In genomic region chr17:24173423-24173822, GRCm38 (mm10) we compare ENCODE assay signal across 8 mouse cellular contexts. TPM values are rescaled to one million over a fixed set of nuclear protein-coding genes. Genes with fewer than 3 reads are reported as not detected.
DNase-seq lines count a peak whose midpoint lies in the region; ATAC-seq and TF ChIP-seq lines count a peak whose summit lies in the region.

No protein-coding gene starts in this region.

- TF ChIP-seq POLR2A in bone marrow, adult 2 months (IDR thresholded peaks at IDR 0.05; ENCODE audit: borderline replicate concordance, control insufficient read depth, low read depth, low read length) = no peak
- no peak for TF ChIP-seq POLR2A in embryonic fibroblast, embryonic 13.5 days (IDR thresholded peaks at IDR 0.05; ENCODE audit: low read depth, low read length)
- TF ChIP-seq POLR2A in spleen, adult 2 months (IDR thresholded peaks at IDR 0.05; ENCODE audit: low read depth, low read length) = no peak

- no peak overlapping the region for H3K4me3 ChIP-seq in forebrain, embryonic 13.5 days
- no peak overlapping the region for H3K4me3 ChIP-seq in forebrain, embryonic 16.5 days (replicated peaks; ENCODE audit: low read length)
- no peak overlapping the region for H3K4me3 ChIP-seq in bone marrow, adult 2 months (replicated peaks; ENCODE audit: control insufficient read depth, low read depth, low read length)
- H3K4me3 ChIP-seq in embryonic fibroblast, embryonic 13.5 days (ENCODE audit: insufficient read depth, low read length) = no peak overlapping the region
- H3K4me3 ChIP-seq in spleen, adult 2 months (ENCODE audit: extremely low read depth, insufficient read depth, insufficient read length) = no peak overlapping the region

- no peaks in the 10 kb centered on the region for H3K27me3 ChIP-seq in forebrain, embryonic 13.5 days
- H3K27me3 ChIP-seq in forebrain, embryonic 16.5 days (replicated peaks; ENCODE audit: control insufficient read depth, insufficient read depth, low read length) = no peaks in the 10 kb centered on the region
- H3K27me3 ChIP-seq in spleen, adult 2 months (ENCODE audit: control insufficient read depth, insufficient read depth, low read length) = no peaks in the 10 kb centered on the region

- peaks cover 9% of the 10 kb centered on the region for H3K4me1 ChIP-seq in forebrain, embryonic 13.5 days
- H3K4me1 ChIP-seq in forebrain, embryonic 16.5 days (replicated peaks; ENCODE audit: control insufficient read depth, insufficient read depth, low read length) = peaks cover 9% of the 10 kb centered on the region
- peaks cover 5% of the 10 kb centered on the region; the same call in 1 of the 2 replicates for H3K4me1 ChIP-seq in bone marrow, adult 2 months (ENCODE audit: control insufficient read depth, insufficient read depth, low read length)
- no peaks in the 10 kb centered on the region for H3K4me1 ChIP-seq in embryonic fibroblast, embryonic 13.5 days (ENCODE audit: control insufficient read depth, insufficient read depth, low read length)
- no peaks in the 10 kb centered on the region; the same call in 1 of the 2 replicates for H3K4me1 ChIP-seq in spleen, adult 2 months (ENCODE audit: control insufficient read depth, insufficient read depth, insufficient read length)

- no peaks in the 10 kb centered on the region for H3K9me3 ChIP-seq in forebrain, embryonic 13.5 days (replicated peaks)
- no peaks in the 10 kb centered on the region for H3K9me3 ChIP-seq in forebrain, embryonic 16.5 days (ENCODE audit: control insufficient read depth, low read length)

- WGBS in forebrain, embryonic 13.5 days = 2% methylated on average over 3 of the region's 3 CpGs
- 1% methylated on average over 3 of the region's 3 CpGs for WGBS in forebrain, embryonic 16.5 days
- 4% methylated on average over 3 of the region's 3 CpGs for WGBS in bone marrow, adult 2 months
- 11% methylated on average over 3 of the region's 3 CpGs for WGBS in spleen, adult 2 months

- H3K9ac ChIP-seq in forebrain, embryonic 13.5 days = peak overlapping the region; percentile 36; the same call in 1 of the 2 replicates
- H3K9ac ChIP-seq in forebrain, embryonic 16.5 days (replicated peaks; ENCODE audit: low read depth, low read length) = no peak overlapping the region

- DNase-seq in B cell, adult 2 months = peak; percentile 82 to 84
- DNase-seq in kidney, postnatal 36 days = peak; percentile 75 to 85
- DNase-seq in lung, postnatal 14 days = peak; percentile 78
- DNase-seq in spleen, adult 2 months (ENCODE audit: low read depth in 1 of 2, low spot score in 2 of 2) = peak; percentile 55 to 61

- no peaks in the 10 kb centered on the region for H3K36me3 ChIP-seq in forebrain, embryonic 13.5 days (ENCODE audit: poor library complexity, severe bottlenecking)
- H3K36me3 ChIP-seq in forebrain, embryonic 16.5 days (ENCODE audit: control insufficient read depth, insufficient read depth) = no peaks in the 10 kb centered on the region
- no peaks in the 10 kb centered on the region for H3K36me3 ChIP-seq in spleen, adult 2 months (ENCODE audit: control insufficient read depth, insufficient read depth, low read length)

- TF ChIP-seq CTCF in bone marrow, adult 2 months (IDR thresholded peaks at IDR 0.05; ENCODE audit: control insufficient read depth, insufficient read depth, low read length) = peak; percentile 79
- peak; percentile 66; the same call in 1 of the 2 replicates for TF ChIP-seq CTCF in embryonic fibroblast, embryonic 13.5 days (IDR thresholded peaks at IDR 0.05; ENCODE audit: borderline replicate concordance, insufficient read depth, low read length)
- TF ChIP-seq CTCF in spleen, adult 2 months (IDR thresholded peaks at IDR 0.05; ENCODE audit: extremely low read depth, insufficient read depth, insufficient read length, insufficient replicate concordance) = peak; percentile 78; the same call in 1 of the 2 replicates

- no peak for ATAC-seq in forebrain, embryonic 13.5 days
- ATAC-seq in forebrain, embryonic 16.5 days = no peak

- no peak overlapping the region for H3K27ac ChIP-seq in forebrain, embryonic 13.5 days
- no peak overlapping the region for H3K27ac ChIP-seq in forebrain, embryonic 16.5 days (ENCODE audit: low read length)
- H3K27ac ChIP-seq in bone marrow, adult 2 months (ENCODE audit: control insufficient read depth, insufficient read depth, low read depth, low read length, poor library complexity) = no peak overlapping the region
- no peak overlapping the region for H3K27ac ChIP-seq in embryonic fibroblast, embryonic 13.5 days (ENCODE audit: insufficient read depth, low read length)
- no peak overlapping the region for H3K27ac ChIP-seq in spleen, adult 2 months (ENCODE audit: insufficient read depth, low read length)

- no peak overlapping the region for H3K4me2 ChIP-seq in forebrain, embryonic 13.5 days
- H3K4me2 ChIP-seq in forebrain, embryonic 16.5 days (ENCODE audit: low read length) = no peak overlapping the region

RNA-seq across cellular contexts. Expression of gene Atp6v0c, which starts 3.9 kb away (rescaled TPM):
- 602 and 648 TPM in 2 replicates for polyA plus RNA-seq in forebrain, embryonic 13.5 days (2015; fragmentation: Nextera tagmentation; extraction: Ambion mirVana)
- 881 and 1,064 TPM in 2 replicates for polyA plus RNA-seq in forebrain, embryonic 16.5 days (2015; fragmentation: Nextera tagmentation; extraction: Ambion mirVana)
- 159 and 256 TPM in 2 replicates for polyA plus RNA-seq in bone marrow, adult 2 months (2011; ENCODE audit: insufficient read depth, insufficient read length, low replicate concordance, missing spikeins)
- 382 and 460 TPM in 2 replicates for polyA plus RNA-seq in embryonic fibroblast, embryonic 13.5 days (2011; ENCODE audit: insufficient read length, low read depth, missing spikeins)
- polyA plus RNA-seq in spleen, adult 2 months (2012; rRNA removed) = 481 and 571 TPM in 2 replicates

RNA-seq across cellular contexts. Expression of gene Amdhd2, which starts 9.9 kb away (rescaled TPM):
- polyA plus RNA-seq in forebrain, embryonic 13.5 days (2015; fragmentation: Nextera tagmentation; extraction: Ambion mirVana) = 30.1 and 31.8 TPM in 2 replicates
- 25.5 and 28.2 TPM in 2 replicates for polyA plus RNA-seq in forebrain, embryonic 16.5 days (2015; fragmentation: Nextera tagmentation; extraction: Ambion mirVana)
- 24.9 and 57.8 TPM in 2 replicates for polyA plus RNA-seq in bone marrow, adult 2 months (2011; ENCODE audit: insufficient read depth, insufficient read length, low replicate concordance, missing spikeins)
- polyA plus RNA-seq in embryonic fibroblast, embryonic 13.5 days (2011; ENCODE audit: insufficient read length, low read depth, missing spikeins) = 26.6 and 31.7 TPM in 2 replicates
- polyA plus RNA-seq in spleen, adult 2 months (2012; rRNA removed) = 41.5 and 44.8 TPM in 2 replicates

RNA-seq across cellular contexts. Expression of gene Pdpk1, which starts 22.7 kb away (rescaled TPM):
- polyA plus RNA-seq in forebrain, embryonic 13.5 days (2015; fragmentation: Nextera tagmentation; extraction: Ambion mirVana) = 49.7 and 54.1 TPM in 2 replicates
- 59.4 and 62.9 TPM in 2 replicates for polyA plus RNA-seq in forebrain, embryonic 16.5 days (2015; fragmentation: Nextera tagmentation; extraction: Ambion mirVana)
- 15.7 and 18.7 TPM in 2 replicates for polyA plus RNA-seq in bone marrow, adult 2 months (2011; ENCODE audit: insufficient read depth, insufficient read length, low replicate concordance, missing spikeins)
- 42.6 and 48.9 TPM in 2 replicates for polyA plus RNA-seq in embryonic fibroblast, embryonic 13.5 days (2011; ENCODE audit: insufficient read length, low read depth, missing spikeins)
- polyA plus RNA-seq in spleen, adult 2 months (2012; rRNA removed) = 12.4 and 16.0 TPM in 2 replicates

RNA-seq across cellular contexts. Expression of gene Tbc1d24, which starts 31.9 kb away (rescaled TPM):
- 10.6 and 12.2 TPM in 2 replicates for polyA plus RNA-seq in forebrain, embryonic 13.5 days (2015; fragmentation: Nextera tagmentation; extraction: Ambion mirVana)
- 20.6 and 24.6 TPM in 2 replicates for polyA plus RNA-seq in forebrain, embryonic 16.5 days (2015; fragmentation: Nextera tagmentation; extraction: Ambion mirVana)
- 4.2 and 10.6 TPM in 2 replicates for polyA plus RNA-seq in bone marrow, adult 2 months (2011; ENCODE audit: insufficient read depth, insufficient read length, low replicate concordance, missing spikeins)
- 10.9 and 14.0 TPM in 2 replicates for polyA plus RNA-seq in embryonic fibroblast, embryonic 13.5 days (2011; ENCODE audit: insufficient read length, low read depth, missing spikeins)
- polyA plus RNA-seq in spleen, adult 2 months (2012; rRNA removed) = 5.9 and 6.8 TPM in 2 replicates

RNA-seq across cellular contexts. Expression of gene Ntn3, which starts 35.9 kb away (rescaled TPM):
- 2.4 and 2.9 TPM in 2 replicates for polyA plus RNA-seq in forebrain, embryonic 13.5 days (2015; fragmentation: Nextera tagmentation; extraction: Ambion mirVana)
- 4.7 and 5.2 TPM in 2 replicates for polyA plus RNA-seq in forebrain, embryonic 16.5 days (2015; fragmentation: Nextera tagmentation; extraction: Ambion mirVana)
- polyA plus RNA-seq in bone marrow, adult 2 months (2011; ENCODE audit: insufficient read depth, insufficient read length, low replicate concordance, missing spikeins) = 0.27 and 0.37 TPM in 2 replicates
- polyA plus RNA-seq in embryonic fibroblast, embryonic 13.5 days (2011; ENCODE audit: insufficient read length, low read depth, missing spikeins) = 2.9 and 4.1 TPM in 2 replicates
- 0.82 and 1.4 TPM in 2 replicates for polyA plus RNA-seq in spleen, adult 2 months (2012; rRNA removed)
